Mouse (Mus musculus) v-Abl transformed pro-B cells (cell line): Measurements from ENCODE around the gene Acbd5.

Experiments
- in situ Hi-C, 2 experiments: fragments of 400-800 bp; cut with MboI; formaldehyde crosslinking; loops; one replicate each; pipeline ENCODE4 v1.15.1; 2025; ENCODE audit not compliant: unreplicated experiment in 2 of 2

Acbd5 gene

DNA sequence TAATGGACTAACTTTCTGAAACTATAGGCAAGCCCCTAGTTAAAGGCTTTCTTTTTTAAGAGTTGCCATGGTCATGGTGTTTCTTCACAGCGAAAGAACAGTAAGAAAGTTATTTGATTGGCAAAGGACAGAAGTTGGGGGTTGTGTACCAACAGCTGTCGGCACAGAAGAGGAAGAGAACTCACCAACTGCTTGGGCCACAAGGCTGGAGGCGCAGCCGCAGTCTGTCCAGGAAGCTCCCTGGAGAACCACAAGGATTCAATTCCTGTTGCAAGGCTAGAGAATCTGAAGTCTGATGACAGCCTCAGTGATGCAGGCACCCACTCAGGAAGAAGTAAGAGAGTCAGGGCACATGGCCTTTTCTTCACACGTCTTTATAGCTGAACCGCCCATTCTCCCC, 15.4 kb upstream of the Acbd5 start:
- in situ Hi-C loops = no loop called here

- in situ Hi-C loops = no loop called here
These were observed 387 bp downstream of the Acbd5 start for GRCm38 (mm10) chr2:23068370-23068737.

DNA sequence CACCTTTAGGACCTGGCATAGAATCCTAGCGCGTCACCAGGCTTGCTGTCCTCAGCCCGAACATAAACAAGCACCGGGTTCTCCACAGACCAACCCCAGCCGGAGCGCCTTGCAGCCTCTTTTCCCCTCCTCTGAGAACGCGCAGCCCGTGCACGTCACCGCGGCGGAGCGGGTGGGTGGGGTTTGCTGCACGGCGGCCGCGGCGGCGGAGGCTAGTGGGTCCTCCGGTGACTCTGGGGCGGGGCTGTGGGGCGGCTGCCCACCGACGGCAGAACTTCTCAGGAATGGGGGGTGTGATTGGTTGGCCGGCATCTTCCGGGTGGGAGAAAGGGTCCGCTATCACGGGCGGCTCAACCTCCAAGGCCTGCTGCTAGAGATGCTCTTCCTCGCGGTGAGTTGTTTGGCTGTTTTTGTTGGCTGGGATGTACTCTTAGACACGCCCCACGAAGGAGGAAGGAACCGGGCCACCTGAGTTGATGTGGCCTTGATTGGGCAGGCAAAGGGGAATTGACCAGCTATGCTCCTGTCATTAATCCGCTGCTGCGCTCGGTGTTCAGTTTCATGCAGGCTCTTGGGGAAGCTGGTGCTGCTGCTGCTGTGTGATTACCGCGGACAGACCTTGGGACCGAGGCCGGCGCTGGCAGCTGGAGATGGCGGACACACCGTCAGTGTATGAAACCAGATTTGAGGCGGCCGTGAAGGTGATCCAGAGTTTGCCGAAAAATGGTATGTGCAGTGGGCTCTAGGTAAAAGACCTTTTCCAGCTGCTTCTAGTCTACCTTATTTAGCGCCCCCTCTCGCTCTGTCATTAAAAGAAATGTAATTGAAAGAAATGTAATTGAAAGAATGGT, 1.2 kb downstream of the Acbd5 start:
- in situ Hi-C loops = no loop called here

DNA sequence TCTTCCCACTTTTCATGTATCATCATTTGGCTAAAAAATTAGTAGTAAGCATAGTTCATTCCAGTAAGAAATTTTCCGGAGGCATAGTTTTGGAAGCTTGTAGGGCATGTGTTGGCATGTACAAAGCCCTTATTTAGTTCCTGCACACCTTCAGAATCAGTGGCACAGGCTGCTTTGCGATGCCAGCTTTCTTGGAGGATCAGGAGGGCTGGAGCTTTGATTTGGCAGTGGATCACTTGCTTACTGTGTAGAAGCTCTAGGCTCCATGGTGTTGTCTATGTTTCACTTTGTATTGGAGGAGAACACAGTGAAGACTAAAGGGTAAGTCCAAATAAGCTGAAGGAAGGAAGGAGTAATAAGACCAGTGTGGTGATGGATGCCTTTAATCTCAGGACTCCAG, 2.5 kb downstream of the Acbd5 start:
- in situ Hi-C loops = no loop called here

DNA sequence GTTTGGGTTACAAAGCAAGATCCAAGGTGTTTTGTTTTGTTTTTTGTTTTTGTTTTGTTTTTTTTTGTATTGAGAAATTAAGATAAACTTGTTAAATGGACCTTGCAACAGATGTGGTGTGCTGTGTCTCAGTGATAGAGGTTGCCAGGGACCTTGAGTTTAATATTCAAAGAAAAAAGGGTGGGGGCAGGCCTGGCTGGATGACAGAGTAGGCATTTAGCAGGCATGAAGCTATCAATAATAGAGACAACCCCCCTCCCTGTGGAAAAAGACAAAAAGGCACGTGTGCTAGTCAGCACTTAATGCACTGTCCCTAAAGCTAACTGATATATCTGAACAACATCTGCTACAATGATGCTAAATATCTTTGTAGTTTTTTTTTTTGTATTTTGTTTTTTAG, 3.4 kb downstream of the Acbd5 start:
- in situ Hi-C loops = no loop called here

GRCm38 (mm10) chr2:23075846-23076245, 7.9 kb downstream of the Acbd5 start:
- in situ Hi-C loops = no loop called here

- in situ Hi-C loops = no loop called here
These were observed 8.8 kb downstream of the Acbd5 start for GRCm38 (mm10) chr2:23076783-23077182.

- in situ Hi-C loops = no loop called here
These were observed 9.7 kb downstream of the Acbd5 start for GRCm38 (mm10) chr2:23077693-23078092.

GRCm38 (mm10) chr2:23078588-23078987, 10.6 kb downstream of the Acbd5 start:
- in situ Hi-C loops = no loop called here

- in situ Hi-C loops = no loop called here
These were observed 16.6 kb downstream of the Acbd5 start for GRCm38 (mm10) chr2:23084540-23084939.

- in situ Hi-C loops = loop anchor here (5.0 to 10.0 kb wide), 2 partner anchors 47 to 50 kb away; partner anchors contain the start of gene Abi1 (in 2 of the 2)
These were observed 24.2 kb downstream of the Acbd5 start for GRCm38 (mm10) chr2:23092216-23092615.

DNA sequence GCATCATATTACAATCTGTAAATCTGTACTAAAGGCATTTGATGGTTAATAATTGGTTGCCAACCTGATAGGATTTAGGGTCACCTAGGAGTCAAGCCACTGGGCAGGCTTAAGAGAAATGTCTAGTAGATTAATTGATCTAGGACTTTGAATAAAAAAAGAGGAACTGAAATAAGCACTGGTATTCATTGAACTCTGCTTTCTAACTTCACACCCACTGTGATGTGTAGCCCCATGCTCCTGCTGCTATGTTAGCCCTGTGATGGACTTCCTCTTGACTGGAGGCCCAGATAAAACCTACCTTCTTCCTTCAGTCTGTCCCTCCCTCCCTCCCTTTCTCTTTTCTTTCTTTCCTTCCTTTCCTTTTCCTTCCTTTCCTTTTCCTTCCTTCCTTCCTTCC, 29.1 kb downstream of the Acbd5 start:
- in situ Hi-C loops = loop anchor here in 1 of 2 experiments (10.0 kb wide), 1 partner anchor 52 kb away; the partner anchor contains the start of gene Abi1

DNA sequence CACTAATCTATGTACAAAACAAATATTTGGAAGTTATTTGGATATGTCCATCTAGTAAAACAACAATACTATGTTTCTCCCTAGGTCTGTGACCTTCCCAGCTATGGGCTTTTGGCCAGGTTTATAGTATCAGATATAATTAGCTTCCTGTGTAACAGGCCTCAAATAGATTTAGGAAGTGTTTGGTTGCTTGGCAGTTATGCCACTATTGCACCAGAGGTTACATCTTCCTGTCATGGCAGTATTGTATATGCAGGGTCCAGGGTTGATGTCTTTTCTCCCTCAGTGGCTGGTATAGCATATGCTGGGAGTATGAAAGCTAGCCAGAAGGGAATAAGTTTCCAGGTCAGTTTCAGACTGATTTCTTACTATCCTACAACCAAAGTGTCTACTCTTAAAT, 34.3 kb downstream of the Acbd5 start:
- in situ Hi-C loops = no loop called here

- in situ Hi-C loops = no loop called here
These were observed 51.6 kb downstream of the Acbd5 start for GRCm38 (mm10) chr2:23119573-23119972.

- in situ Hi-C loops = no loop called here
These were observed 87.2 kb downstream of the Acbd5 start for GRCm38 (mm10) chr2:23155199-23155621.

DNA sequence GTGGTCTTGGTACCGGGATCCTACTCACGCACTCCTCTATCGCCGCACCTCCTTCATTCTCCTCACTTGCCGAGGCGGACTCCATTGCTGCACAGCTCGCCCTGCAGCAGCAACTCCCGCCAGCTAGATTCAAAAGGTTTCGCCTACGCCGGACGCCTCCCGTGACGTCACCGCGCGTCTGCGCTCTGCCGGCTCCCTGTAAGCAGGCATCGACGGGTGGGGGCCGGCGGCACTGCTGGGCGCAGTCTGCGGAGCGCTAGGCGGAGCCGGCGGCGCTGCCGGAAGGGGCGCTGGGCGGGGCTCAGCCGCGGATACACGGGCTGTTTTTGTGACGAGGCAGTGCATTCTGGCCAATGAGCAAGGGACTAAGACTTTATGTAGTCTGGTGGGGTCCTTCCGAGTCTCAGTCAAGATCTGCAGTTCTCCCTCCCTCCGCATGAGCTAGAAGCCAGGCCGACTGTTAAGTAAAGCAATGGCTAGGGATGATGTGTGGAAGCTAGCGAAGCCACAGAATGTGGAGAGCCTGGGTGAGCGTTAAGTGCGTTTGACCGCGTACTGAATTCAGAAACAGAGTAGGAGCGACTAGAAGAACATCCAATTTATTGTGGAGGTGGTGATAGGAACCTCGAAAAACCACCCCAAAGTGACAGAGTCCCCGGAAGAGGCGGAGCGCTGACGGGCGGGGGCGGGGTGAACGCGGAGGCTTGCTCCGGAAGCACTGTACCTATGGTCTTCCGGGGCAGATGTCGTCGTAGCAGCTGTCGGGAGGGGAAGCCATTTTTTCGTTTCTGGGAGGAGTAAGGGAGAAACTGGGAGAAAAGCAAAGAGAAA, 88.0 kb downstream of the Acbd5 start, which contains the start of the genes Mastl and Yme1l1:
Gene Mastl, minus strand, starts transcription at position 248 of the 831 bp plus-strand sequence.
Gene Yme1l1, plus strand, starts transcription at position 593 of the 831 bp plus-strand sequence.
- in situ Hi-C loops = no loop called here

GRCm38 (mm10) chr2:23156608-23157081, 88.7 kb downstream of the Acbd5 start:
- in situ Hi-C loops = no loop called here
